Mouse (Mus musculus): Measurements from ENCODE around the gene Ctnna3. TPM values are rescaled to one million over a fixed set of nuclear protein-coding genes. Genes with fewer than 3 reads are reported as not detected.
"Not testable (repeated sequence)": the region's sequence is repeated elsewhere in the genome, so short reads cannot be mapped to it uniquely, and the experiment has no call there.

The Ctnna3 gene
- polyA plus RNA-seq, 1 experiment from 2014 or later, result 0.16 TPM

DNA sequence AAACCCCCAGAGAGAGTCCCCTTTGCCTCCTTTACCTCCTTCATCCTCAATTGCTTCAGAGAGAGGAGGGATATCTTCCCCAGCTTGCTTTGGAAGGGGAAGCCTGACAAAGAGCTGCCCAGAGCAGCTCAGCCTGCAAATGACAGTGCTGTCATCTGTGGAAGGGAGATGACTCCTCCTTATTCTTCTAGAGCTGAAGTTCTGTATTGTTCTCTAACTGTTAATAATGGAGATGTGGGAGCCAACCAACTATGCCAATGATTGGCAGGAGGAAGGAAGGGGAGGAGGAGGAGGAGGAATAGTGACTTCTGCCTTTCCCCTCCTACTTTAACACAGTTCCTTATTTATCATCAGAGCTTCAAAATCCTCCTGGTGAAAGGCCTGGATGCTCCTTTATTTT is 875.9 kb downstream of the Ctnna3 start:
- Histone ChIP-seq H3K27me3 (ENCODE audit: poor library complexity, severe bottlenecking) (no peaks in the 10 kb centered on the region), H3K27ac (no peak overlapping the region), H3K4me3 (no peak overlapping the region), H3K9me3 (no peaks in the 10 kb centered on the region), H3K36me3 (replicated peaks) (no peaks in the 10 kb centered on the region), H3K4me1 (no peaks in the 10 kb centered on the region)
- no peak for DNase-seq (ENCODE audit: extremely low spot score, low spot score)

DNA sequence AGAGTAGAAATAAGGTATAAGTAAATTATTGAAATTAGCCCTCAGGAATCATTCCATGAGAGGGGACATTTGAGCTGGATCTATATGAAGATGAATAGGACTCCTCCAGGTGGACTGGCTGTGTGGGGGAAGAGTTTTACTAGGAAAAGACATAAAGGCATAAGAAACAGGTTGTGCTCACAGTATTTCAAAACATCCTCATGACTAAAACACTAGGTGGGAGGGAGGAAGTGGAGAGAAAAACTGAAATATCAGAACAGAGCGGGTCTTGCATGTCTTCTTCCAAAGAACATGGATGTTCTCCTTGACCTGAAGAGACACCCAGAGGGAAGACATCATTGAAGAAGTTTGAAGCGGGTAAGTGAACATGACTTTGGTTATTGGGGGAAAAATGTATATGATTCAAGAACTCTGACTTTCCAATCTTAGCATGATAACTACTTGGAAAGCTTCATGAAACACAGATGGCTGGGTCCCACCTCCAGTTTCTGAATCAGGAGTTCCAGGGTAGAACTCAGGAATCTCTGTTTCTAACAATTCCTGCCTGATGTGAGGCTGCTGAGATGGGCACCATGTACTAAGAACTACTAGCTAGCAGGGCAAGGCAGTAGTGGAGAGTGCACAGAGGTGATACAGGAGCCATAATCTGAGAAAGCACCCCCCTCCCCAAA is 881.9 kb downstream of the Ctnna3 start:
- DNase-seq (ENCODE audit: extremely low spot score, low spot score), result no peak
- Histone ChIP-seq H3K9me3 (no peaks in the 10 kb centered on the region), H3K27me3 (ENCODE audit: poor library complexity, severe bottlenecking) (no peaks in the 10 kb centered on the region), H3K4me3 (no peak overlapping the region), H3K36me3 (replicated peaks) (no peaks in the 10 kb centered on the region), H3K4me1 (peaks cover 10% of the 10 kb centered on the region; the same call in 1 of the 2 replicates), H3K27ac (no peak overlapping the region)
- WGBS, result 91% methylated on average over 2 of the region's 2 CpGs

DNA sequence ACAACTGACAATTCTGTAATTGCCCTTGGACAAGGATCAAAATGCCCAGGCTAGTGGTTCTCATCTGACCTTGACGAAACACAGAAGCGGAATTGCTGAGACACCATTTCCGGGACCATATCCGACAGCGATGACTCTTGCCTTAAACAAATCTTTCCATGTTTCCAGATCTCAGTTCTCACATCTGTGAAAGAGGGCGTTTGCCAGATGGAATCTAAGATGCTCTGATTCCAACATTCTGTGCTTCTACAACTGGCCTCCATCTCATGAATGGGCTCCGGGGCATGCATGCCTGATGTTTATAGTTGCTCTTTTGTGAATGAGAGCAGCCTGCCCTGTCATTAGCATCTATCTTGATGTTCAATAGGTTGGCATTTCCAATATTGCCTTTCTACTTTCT is 890.4 kb downstream of the Ctnna3 start:
- no peak for DNase-seq (ENCODE audit: extremely low spot score, low spot score)
- Histone ChIP-seq H3K36me3 (replicated peaks) (no peaks in the 10 kb centered on the region), H3K4me3 (no peak overlapping the region), H3K27ac (no peak overlapping the region), H3K27me3 (ENCODE audit: poor library complexity, severe bottlenecking) (no peaks in the 10 kb centered on the region), H3K9me3 (no peaks in the 10 kb centered on the region), H3K4me1 (peaks cover 3% of the 10 kb centered on the region; the same call in 1 of the 2 replicates)
- WGBS, result 92% methylated on average over 7 of the region's 7 CpGs

DNA sequence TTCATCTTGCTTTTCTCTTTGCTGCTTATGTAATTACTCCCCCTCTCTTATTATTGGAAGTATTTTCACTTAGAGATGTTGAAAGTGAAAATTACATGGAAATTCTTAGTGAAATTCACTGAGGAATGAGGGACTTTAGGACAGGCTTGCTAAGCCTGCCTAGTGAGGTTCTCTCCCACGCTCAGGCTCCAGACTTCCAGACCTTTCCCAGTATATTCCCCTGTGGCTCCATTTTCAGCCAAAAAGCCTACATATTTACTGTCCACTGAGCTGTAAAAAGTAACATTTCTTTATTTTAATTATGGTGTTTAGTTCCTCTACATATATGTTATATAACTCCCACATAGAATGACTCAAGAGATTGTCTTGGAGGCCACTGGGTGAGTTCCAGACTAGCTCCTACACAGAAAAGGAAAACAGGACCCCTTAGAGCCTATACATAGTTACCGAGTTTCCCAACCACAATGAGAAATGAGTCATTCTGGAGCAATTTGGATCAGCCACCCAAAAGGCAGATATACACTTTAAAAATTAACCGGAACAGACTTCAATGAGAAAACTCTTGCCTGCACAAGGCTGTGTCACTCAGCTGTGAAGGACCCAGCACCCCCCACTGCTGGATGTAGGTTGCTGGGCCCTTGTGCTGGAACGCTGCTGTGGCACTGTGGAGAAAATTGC is 912.9 kb downstream of the Ctnna3 start:
- H3K9me3 ChIP-seq, result no peaks in the 10 kb centered on the region
- H3K4me3 ChIP-seq, result no peak overlapping the region
- H3K4me1 ChIP-seq, result no peaks in the 10 kb centered on the region
- H3K27me3 ChIP-seq (ENCODE audit: poor library complexity, severe bottlenecking), result no peaks in the 10 kb centered on the region
- no peak overlapping the region for H3K27ac ChIP-seq
- DNase-seq (ENCODE audit: extremely low spot score, low spot score), result no peak
- H3K36me3 ChIP-seq (replicated peaks), result no peaks in the 10 kb centered on the region
- 76% methylated on average over 4 of the region's 4 CpGs for WGBS

DNA sequence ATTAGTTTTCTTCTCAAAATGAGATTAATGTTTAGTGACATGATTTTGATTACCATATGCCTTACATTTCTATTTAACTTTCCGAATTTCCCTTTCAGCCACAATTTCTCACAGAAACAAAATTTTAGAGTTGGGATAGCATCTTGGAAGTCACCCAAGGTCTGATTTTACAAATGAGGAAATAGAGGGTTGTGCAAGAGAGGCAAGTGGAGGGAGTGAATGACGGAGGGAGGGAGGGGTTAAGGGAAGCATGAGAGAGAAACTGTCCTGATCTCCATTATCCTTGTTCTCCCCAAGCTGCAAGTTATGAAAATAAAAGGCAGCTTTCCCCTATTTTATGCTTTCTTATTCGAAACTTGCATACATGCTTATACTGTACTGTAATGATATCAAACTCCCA is 943.4 kb downstream of the Ctnna3 start:
- Histone ChIP-seq H3K9me3 (no peaks in the 10 kb centered on the region), H3K27ac (no peak overlapping the region), H3K4me1 (no peaks in the 10 kb centered on the region), H3K27me3 (ENCODE audit: poor library complexity, severe bottlenecking) (no peaks in the 10 kb centered on the region), H3K36me3 (replicated peaks) (no peaks in the 10 kb centered on the region), H3K4me3 (no peak overlapping the region)
- DNase-seq (ENCODE audit: extremely low spot score, low spot score), result no peak
- WGBS, result 88% methylated on average over 3 of the region's 3 CpGs

DNA sequence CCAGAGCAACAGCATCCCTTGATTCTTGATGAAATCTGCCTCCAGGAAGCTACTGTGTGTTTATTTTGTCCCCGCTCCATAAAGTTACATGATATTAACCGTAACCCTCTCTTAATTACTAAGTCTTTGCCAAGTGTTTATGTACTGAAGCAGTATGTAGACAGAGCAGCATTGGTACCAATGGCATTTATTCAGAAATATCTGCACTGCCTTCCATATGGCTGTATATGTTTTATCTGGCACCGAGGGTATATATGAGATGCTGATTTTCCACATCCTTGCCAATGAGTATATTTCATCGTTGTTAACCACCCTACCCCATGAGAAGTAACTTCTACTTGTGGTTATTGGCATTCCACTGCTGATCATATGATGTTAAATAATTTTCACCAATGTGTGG is 947.9 kb downstream of the Ctnna3 start:
- Histone ChIP-seq H3K4me1 (no peaks in the 10 kb centered on the region), H3K4me3 (no peak overlapping the region), H3K36me3 (replicated peaks) (no peaks in the 10 kb centered on the region), H3K27me3 (ENCODE audit: poor library complexity, severe bottlenecking) (no peaks in the 10 kb centered on the region), H3K9me3 (no peaks in the 10 kb centered on the region), H3K27ac (no peak overlapping the region)
- WGBS, result 95% methylated on average over 4 of the region's 4 CpGs
- no peak for DNase-seq (ENCODE audit: extremely low spot score, low spot score)

DNA sequence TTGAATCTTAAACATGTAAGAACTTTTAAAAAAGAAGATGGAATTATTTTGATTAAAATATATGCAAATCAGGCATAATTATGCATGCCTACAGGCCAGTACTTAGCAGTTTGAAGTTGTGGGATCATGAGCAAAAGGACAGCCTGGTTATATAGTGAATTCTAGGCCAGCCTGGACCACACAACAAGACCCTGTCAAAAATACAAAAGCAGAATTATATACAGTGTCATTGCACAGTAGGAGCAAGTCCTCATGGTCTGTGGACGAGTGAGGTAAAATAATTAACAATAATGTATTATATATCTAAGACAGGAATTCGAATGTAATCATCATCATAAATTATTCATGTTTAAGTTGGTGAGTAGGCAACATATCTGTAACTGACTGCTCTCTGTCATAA is 966.7 kb downstream of the Ctnna3 start:
- WGBS, result 85% methylated on average over 2 of the region's 2 CpGs

DNA sequence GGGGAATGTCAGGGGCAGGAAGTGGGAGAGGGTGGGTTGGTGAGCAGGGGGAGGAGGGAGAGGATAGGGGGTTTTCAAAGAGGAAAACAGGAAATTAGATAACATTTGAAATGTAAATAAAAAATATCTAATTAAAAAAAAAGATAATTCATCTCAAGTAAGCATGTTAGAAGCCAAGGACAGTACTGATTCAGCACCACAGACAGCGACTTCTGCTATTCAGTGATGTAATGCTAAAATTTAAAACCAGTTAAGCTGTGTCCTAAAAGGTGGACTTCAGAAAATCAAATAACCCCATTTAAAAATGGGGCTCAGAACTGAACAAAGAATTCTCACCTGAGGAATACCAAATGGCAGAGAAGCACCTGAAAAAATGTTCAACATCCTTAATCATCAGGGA is 988.5 kb downstream of the Ctnna3 start:
- H3K4me3 ChIP-seq; H3K27me3 ChIP-seq (ENCODE audit: poor library complexity, severe bottlenecking); H3K27ac ChIP-seq; H3K36me3 ChIP-seq (replicated peaks); H3K4me1 ChIP-seq; DNase-seq (ENCODE audit: extremely low spot score, low spot score); H3K9me3 ChIP-seq: not testable (repeated sequence)
- 37% methylated on average over 1 of the region's 1 CpGs for WGBS

More for the DNA sequence above, 966.7 kb downstream of the Ctnna3 start:
- Histone ChIP-seq H3K4me3 (no peak overlapping the region), H3K27ac (no peak overlapping the region), H3K36me3 (replicated peaks) (no peaks in the 10 kb centered on the region), H3K9me3 (no peaks in the 10 kb centered on the region), H3K27me3 (ENCODE audit: poor library complexity, severe bottlenecking) (no peaks in the 10 kb centered on the region), H3K4me1 (no peaks in the 10 kb centered on the region)
- DNase-seq (ENCODE audit: extremely low spot score, low spot score), result no peak

DNA sequence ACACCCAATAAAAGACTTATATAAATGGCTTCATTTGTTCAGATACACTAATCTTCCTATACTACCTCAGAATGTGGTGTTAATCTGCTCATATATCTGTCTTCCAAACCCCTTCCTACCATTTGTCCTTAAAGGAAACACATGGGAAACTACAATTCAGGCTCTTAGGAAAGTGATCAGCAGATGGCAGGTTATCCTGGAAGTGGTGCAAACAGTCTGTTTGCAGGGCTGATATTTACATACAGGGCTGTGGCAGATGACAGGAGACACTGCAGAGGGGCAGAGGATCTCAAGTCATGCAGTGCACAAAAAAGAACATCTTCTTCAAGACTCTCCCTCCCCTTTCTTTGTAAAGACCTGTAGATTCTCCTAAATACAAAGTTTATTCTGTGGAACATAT is 1008.8 kb downstream of the Ctnna3 start:
- Histone ChIP-seq H3K27me3 (ENCODE audit: poor library complexity, severe bottlenecking) (no peaks in the 10 kb centered on the region), H3K36me3 (replicated peaks) (no peaks in the 10 kb centered on the region), H3K4me3 (no peak overlapping the region), H3K27ac (no peak overlapping the region), H3K9me3 (no peaks in the 10 kb centered on the region), H3K4me1 (no peaks in the 10 kb centered on the region)
- no peak for DNase-seq (ENCODE audit: extremely low spot score, low spot score)

DNA sequence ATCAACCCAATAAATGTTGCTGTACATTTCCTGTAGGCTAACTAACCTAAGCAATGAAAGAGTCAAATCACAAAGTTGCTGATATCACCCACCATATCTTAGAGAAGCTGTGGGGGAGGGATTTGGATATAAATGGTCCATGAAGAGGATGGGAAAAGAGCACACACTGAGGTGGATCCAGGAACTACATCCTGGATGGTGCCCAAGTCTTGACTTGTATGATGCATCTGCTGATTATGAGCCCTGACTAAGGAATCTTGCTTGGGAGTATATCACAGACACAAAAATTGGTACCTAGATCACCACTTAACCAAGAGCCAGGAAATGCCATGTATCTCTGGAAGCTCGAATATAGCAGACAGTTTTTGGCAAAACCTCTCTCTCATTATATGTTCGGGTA is 1018.7 kb downstream of the Ctnna3 start:
- H3K4me3 ChIP-seq, result no peak overlapping the region

DNA sequence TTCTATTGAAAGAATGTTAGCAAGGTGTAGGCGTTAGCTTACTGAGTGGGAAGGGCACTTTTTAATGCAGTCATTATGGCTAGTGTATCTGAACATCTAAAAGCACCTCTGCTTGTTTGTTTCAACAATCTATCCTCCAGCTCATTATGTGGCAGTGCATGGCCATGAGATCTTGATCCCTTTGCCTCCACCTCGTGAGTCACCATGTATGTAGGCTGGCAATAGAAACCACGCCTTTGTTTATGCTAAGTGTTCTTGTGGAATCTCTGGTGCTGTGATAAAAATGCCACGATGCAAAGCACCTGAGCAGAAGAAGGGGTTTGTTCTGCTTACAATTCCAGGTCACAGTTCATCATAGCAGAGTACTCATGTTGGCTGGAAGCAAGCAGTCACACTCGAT is 1053.4 kb downstream of the Ctnna3 start:
- Histone ChIP-seq H3K4me1 (no peaks in the 10 kb centered on the region), H3K27ac (no peak overlapping the region), H3K27me3 (ENCODE audit: poor library complexity, severe bottlenecking) (no peaks in the 10 kb centered on the region), H3K9me3 (no peaks in the 10 kb centered on the region), H3K4me3 (no peak overlapping the region), H3K36me3 (replicated peaks) (no peaks in the 10 kb centered on the region)
- WGBS, result 86% methylated on average over 5 of the region's 5 CpGs
- no peak for DNase-seq (ENCODE audit: extremely low spot score, low spot score)

More for the DNA sequence above, 1018.7 kb downstream of the Ctnna3 start:
- DNase-seq (ENCODE audit: extremely low spot score, low spot score), result no peak
- Histone ChIP-seq H3K4me1 (peaks cover 8% of the 10 kb centered on the region; the same call in 1 of the 2 replicates), H3K9me3 (no peaks in the 10 kb centered on the region), H3K36me3 (replicated peaks) (no peaks in the 10 kb centered on the region), H3K27me3 (ENCODE audit: poor library complexity, severe bottlenecking) (no peaks in the 10 kb centered on the region), H3K27ac (no peak overlapping the region)
- 87% methylated on average over 2 of the region's 2 CpGs for WGBS

DNA sequence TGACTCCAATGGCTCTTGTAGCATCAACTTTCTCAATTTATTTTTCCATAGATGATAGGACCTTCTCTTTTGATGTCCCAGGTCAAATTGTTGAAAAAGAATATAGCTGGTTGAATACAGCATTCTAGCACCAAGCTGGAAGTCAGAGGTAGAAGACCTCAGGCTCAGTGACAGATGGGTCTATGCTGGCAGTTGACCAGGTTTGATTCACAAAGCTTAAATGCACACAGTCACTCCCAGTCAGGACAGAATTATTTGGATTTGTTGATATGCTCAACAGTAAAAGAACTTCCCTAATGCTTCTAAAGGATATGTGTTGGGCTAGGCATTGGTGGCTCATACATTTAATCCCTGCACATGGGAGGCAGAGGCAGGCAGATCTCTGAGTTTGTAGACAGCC is 1059.6 kb downstream of the Ctnna3 start:
- H3K9me3 ChIP-seq, result no peaks in the 10 kb centered on the region
- H3K36me3 ChIP-seq (replicated peaks), result no peaks in the 10 kb centered on the region
- no peak overlapping the region for H3K4me3 ChIP-seq
- H3K27ac ChIP-seq, result no peak overlapping the region
- no peaks in the 10 kb centered on the region for H3K4me1 ChIP-seq
- no peaks in the 10 kb centered on the region for H3K27me3 ChIP-seq (ENCODE audit: poor library complexity, severe bottlenecking)
- DNase-seq (ENCODE audit: extremely low spot score, low spot score), result no peak

DNA sequence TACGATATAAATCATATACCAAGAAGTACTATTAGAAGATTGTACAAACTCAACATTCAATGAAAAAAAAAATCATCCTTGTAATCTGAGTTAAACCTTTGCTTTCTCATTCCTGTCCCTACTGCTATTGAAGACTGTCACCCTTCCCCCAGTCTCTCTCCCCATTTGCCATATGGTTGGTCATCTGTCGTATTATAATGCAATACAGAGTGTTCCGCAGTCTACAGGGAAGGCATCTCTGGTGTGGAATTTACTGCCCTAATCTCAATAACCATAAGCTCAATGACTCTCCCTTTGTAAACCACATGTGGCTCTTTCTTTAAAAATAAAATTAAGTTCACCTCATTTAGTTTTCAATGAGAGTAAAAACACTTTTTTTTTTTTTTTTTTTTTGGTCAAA is 1113.7 kb downstream of the Ctnna3 start:
- Histone ChIP-seq H3K4me1 (no peaks in the 10 kb centered on the region), H3K36me3 (replicated peaks) (no peaks in the 10 kb centered on the region), H3K27me3 (ENCODE audit: poor library complexity, severe bottlenecking) (no peaks in the 10 kb centered on the region), H3K9me3 (no peaks in the 10 kb centered on the region), H3K27ac (no peak overlapping the region), H3K4me3 (no peak overlapping the region)
- DNase-seq (ENCODE audit: extremely low spot score, low spot score), result no peak
- 90% methylated on average over 3 of the region's 3 CpGs for WGBS
